30 mouse cellular contexts compared by ENCODE assay signal in genomic region chr9:7545920-7546319, GRCm38 (mm10). TPM values are rescaled to one million over a fixed set of nuclear protein-coding genes. Genes with fewer than 3 reads are reported as not detected.
DNase-seq lines count a peak whose midpoint lies in the region; ATAC-seq lines count a peak whose summit lies in the region.
"Had no signal": no experiment of that assay in that cellular context is flagged by ENCODE, and none has a peak within 500 bp of the region (broad histone marks: within the 10 kb centered on the region; RNA-seq: fewer than 3 reads in every experiment).

No protein-coding gene starts in this region.

- no peak overlapping the region for H3K9ac ChIP-seq in heart, embryonic 11.5 days (ENCODE audit: low read depth, low read length)
- H3K9ac ChIP-seq in kidney, embryonic 14.5 days (ENCODE audit: low read depth, low read length) = no peak overlapping the region
- H3K9ac ChIP-seq in lung, embryonic 16.5 days (ENCODE audit: low read length) = no peak overlapping the region
- H3K9ac ChIP-seq: forebrain, embryonic 13.5 days; midbrain, embryonic 15.5 days; neural tube, embryonic 13.5 days had no signal

- H3K4me2 ChIP-seq in heart, embryonic 11.5 days = no peak overlapping the region
- no peak overlapping the region for H3K4me2 ChIP-seq in kidney, embryonic 14.5 days (replicated peaks; ENCODE audit: low read depth, low read length)
- H3K4me2 ChIP-seq in lung, embryonic 16.5 days (ENCODE audit: low read depth, low read length) = no peak overlapping the region
- H3K4me2 ChIP-seq: forebrain, embryonic 13.5 days; midbrain, embryonic 15.5 days; neural tube, embryonic 13.5 days had no signal

- WGBS in heart, embryonic 11.5 days (ENCODE audit: insufficient replicate concordance) = 78% methylated on average over 7 of the region's 7 CpGs
- 81% methylated on average over 7 of the region's 7 CpGs for WGBS in kidney, embryonic 14.5 days
- 75% methylated on average over 7 of the region's 7 CpGs for WGBS in lung, embryonic 16.5 days

- H3K9me3 ChIP-seq in heart, embryonic 11.5 days (replicated peaks; ENCODE audit: control insufficient read depth, low read length) = no peaks in the 10 kb centered on the region
- H3K9me3 ChIP-seq in kidney, embryonic 14.5 days (ENCODE audit: control insufficient read depth, low read length) = no peaks in the 10 kb centered on the region
- H3K9me3 ChIP-seq in lung, embryonic 16.5 days (ENCODE audit: control insufficient read depth, low read length) = no peaks in the 10 kb centered on the region
- H3K9me3 ChIP-seq: forebrain, embryonic 13.5 days; midbrain, embryonic 15.5 days; neural tube, embryonic 13.5 days had no signal

- no peak overlapping the region for H3K27ac ChIP-seq in heart, embryonic 11.5 days (ENCODE audit: low read depth, low read length)
- no peak overlapping the region for H3K27ac ChIP-seq in kidney, embryonic 14.5 days (ENCODE audit: low read depth, low read length)
- H3K27ac ChIP-seq in lung, embryonic 16.5 days (ENCODE audit: low read length) = peak overlapping the region; percentile 57; the same call in 1 of the 2 replicates
- H3K27ac ChIP-seq: forebrain, embryonic 13.5 days; kidney, postnatal 0 days; midbrain, embryonic 15.5 days; neural tube, embryonic 13.5 days had no signal

- DNase-seq in heart, adult 18-20 months = no peak
- DNase-seq in kidney, postnatal 4 days = no peak
- DNase-seq in lung, postnatal 36 days = no peak
- DNase-seq: cerebellum, adult 2 months; cerebellum, postnatal 25 days; gastrocnemius, postnatal 36 days; left cerebral cortex, postnatal 4 days; retina, postnatal 1 day; right cerebral cortex, postnatal 25 days had no signal

- 0 out of 2 replicates have a peak, but pooled peaks have one; percentile 42 for ATAC-seq in heart, embryonic 11.5 days (replicated peaks; ENCODE audit: insufficient number of reproducible peaks, low FRiP score, low TSS enrichment)
- ATAC-seq in kidney, embryonic 14.5 days (ENCODE audit: low FRiP score, low TSS enrichment) = 0 out of 2 replicates have a peak, but pooled peaks have one; percentile 71
- ATAC-seq in lung, embryonic 16.5 days (ENCODE audit: low read depth) = peak; percentile 48; the same call in 1 of the 2 replicates
- ATAC-seq in granulocyte monocyte progenitor cell, adult 5-6 weeks (replicated peaks; ENCODE audit: poor library complexity, severe bottlenecking) = no peak
- ATAC-seq: CD4-positive, CD25-positive, alpha-beta regulatory T cell, adult 4 months; forebrain, embryonic 13.5 days; midbrain, embryonic 15.5 days had no signal

- no peaks in the 10 kb centered on the region for H3K27me3 ChIP-seq in heart, embryonic 11.5 days (ENCODE audit: control insufficient read depth, insufficient read depth, low read length)
- H3K27me3 ChIP-seq in kidney, embryonic 14.5 days (ENCODE audit: control insufficient read depth, insufficient read depth, low read length) = no peaks in the 10 kb centered on the region
- H3K27me3 ChIP-seq in lung, embryonic 16.5 days (ENCODE audit: control insufficient read depth, insufficient read depth, low read depth, low read length) = no peaks in the 10 kb centered on the region
- H3K27me3 ChIP-seq: forebrain, embryonic 13.5 days; midbrain, embryonic 15.5 days; neural tube, embryonic 13.5 days had no signal

- no peaks in the 10 kb centered on the region for H3K36me3 ChIP-seq in heart, embryonic 11.5 days (ENCODE audit: control insufficient read depth, insufficient read depth, low read length)
- H3K36me3 ChIP-seq in kidney, embryonic 14.5 days (ENCODE audit: control insufficient read depth, insufficient read depth, low read length) = no peaks in the 10 kb centered on the region
- H3K36me3 ChIP-seq in lung, embryonic 16.5 days (ENCODE audit: control insufficient read depth, insufficient read depth, low read length) = no peaks in the 10 kb centered on the region
- H3K36me3 ChIP-seq: midbrain, embryonic 15.5 days; neural tube, embryonic 13.5 days had no signal

- H3K4me1 ChIP-seq in heart, embryonic 11.5 days (ENCODE audit: control insufficient read depth, insufficient read depth, low read length) = no peaks in the 10 kb centered on the region
- H3K4me1 ChIP-seq in kidney, embryonic 14.5 days (ENCODE audit: control insufficient read depth, insufficient read depth, low read length) = no peaks in the 10 kb centered on the region
- peaks cover 2% of the 10 kb centered on the region; the same call in 1 of the 2 replicates for H3K4me1 ChIP-seq in lung, embryonic 16.5 days (replicated peaks; ENCODE audit: control insufficient read depth, insufficient read depth, low read length)
- H3K4me1 ChIP-seq: forebrain, embryonic 13.5 days; midbrain, embryonic 15.5 days; neural tube, embryonic 13.5 days had no signal

- H3K4me3 ChIP-seq in heart, embryonic 11.5 days (ENCODE audit: low read depth, low read length) = no peak overlapping the region
- no peak overlapping the region for H3K4me3 ChIP-seq in kidney, embryonic 14.5 days (ENCODE audit: low read length)
- H3K4me3 ChIP-seq in lung, embryonic 16.5 days (ENCODE audit: low read length) = no peak overlapping the region
- H3K4me3 ChIP-seq: forebrain, embryonic 13.5 days; midbrain, embryonic 15.5 days; myocyte; neural tube, embryonic 13.5 days had no signal

RNA-seq across cellular contexts. Expression of gene Mmp8, which starts 12.3 kb away (rescaled TPM):
- polyA plus RNA-seq in heart, embryonic 11.5 days (2014; fragmentation: Nextera tagmentation; extraction: Ambion mirVana) = not detected in 2 replicates
- not detected for total RNA-seq in heart, adult 18-20 months (2021)
- polyA plus RNA-seq in kidney, embryonic 14.5 days (2014; fragmentation: Nextera tagmentation; extraction: Ambion mirVana) = 0.16 and 0.17 TPM in 2 replicates
- 2.0 and 2.1 TPM in 2 replicates for polyA plus RNA-seq in lung, embryonic 16.5 days (2015; fragmentation: Nextera tagmentation; extraction: Ambion mirVana)
- total RNA-seq in granulocyte monocyte progenitor cell, adult 5-6 weeks (2014; fragmentation: Nextera tagmentation) = 2.3 and 4.7 TPM in 2 replicates
- total RNA-seq in granulocyte monocyte progenitor cell, adult 5-6 weeks (2017) = 14.0 and 15.2 TPM in 2 replicates
- total RNA-seq: gastrocnemius, adult 18-20 months; gastrocnemius, postnatal 36 days; layer of hippocampus, adult 18-20 months; layer of hippocampus, postnatal 14 days; left cerebral cortex, adult 8-10 months; left cerebral cortex, postnatal 4 days had no signal
- polyA plus RNA-seq: forebrain, embryonic 13.5 days; myocyte had no signal

RNA-seq across cellular contexts. Expression of gene Mmp27, which starts 25.3 kb away (rescaled TPM):
- not detected in 2 replicates for polyA plus RNA-seq in heart, embryonic 11.5 days (2014; fragmentation: Nextera tagmentation; extraction: Ambion mirVana)
- under 1 TPM in 1 of 2 experiments, not detected in 1; 0.15 TPM for total RNA-seq in heart, adult 18-20 months (2021)
- not detected in 2 replicates for polyA plus RNA-seq in kidney, embryonic 14.5 days (2014; fragmentation: Nextera tagmentation; extraction: Ambion mirVana)
- not detected in 2 replicates for polyA plus RNA-seq in lung, embryonic 16.5 days (2015; fragmentation: Nextera tagmentation; extraction: Ambion mirVana)
- not detected in 2 replicates for total RNA-seq in granulocyte monocyte progenitor cell, adult 5-6 weeks (2014; fragmentation: Nextera tagmentation)
- total RNA-seq in granulocyte monocyte progenitor cell, adult 5-6 weeks (2017) = 0.47 TPM in 1 of 2 replicates, not detected in the other
- total RNA-seq: heart, postnatal 4 days; layer of hippocampus, adult 18-20 months; layer of hippocampus, postnatal 14 days; left cerebral cortex, adult 8-10 months; left cerebral cortex, postnatal 4 days had no signal
- polyA plus RNA-seq: cerebellum, adult 2 months; forebrain, embryonic 13.5 days; heart, embryonic 14.5 days; kidney, postnatal 0 days; midbrain, embryonic 15.5 days; myocyte; neural tube, embryonic 13.5 days had no signal

RNA-seq across cellular contexts. Expression of gene Mmp10, which starts 43.8 kb away (rescaled TPM):
- polyA plus RNA-seq in heart, embryonic 11.5 days (2014; fragmentation: Nextera tagmentation; extraction: Ambion mirVana) = not detected in 2 replicates
- not detected for total RNA-seq in heart, adult 18-20 months (2021)
- polyA plus RNA-seq in kidney, embryonic 14.5 days (2014; fragmentation: Nextera tagmentation; extraction: Ambion mirVana) = not detected in 2 replicates
- not detected in 2 replicates for polyA plus RNA-seq in lung, embryonic 16.5 days (2015; fragmentation: Nextera tagmentation; extraction: Ambion mirVana)
- not detected in 2 replicates for total RNA-seq in granulocyte monocyte progenitor cell, adult 5-6 weeks (2014; fragmentation: Nextera tagmentation)
- not detected in 2 replicates for total RNA-seq in granulocyte monocyte progenitor cell, adult 5-6 weeks (2017)
- total RNA-seq: adrenal gland, postnatal 14 days; gastrocnemius, adult 18-20 months; gastrocnemius, postnatal 36 days; heart, postnatal 4 days; layer of hippocampus, adult 18-20 months; layer of hippocampus, postnatal 14 days; left cerebral cortex, adult 8-10 months; left cerebral cortex, postnatal 4 days; liver, adult 2 months had no signal
- polyA plus RNA-seq: CD4-positive, CD25-positive, alpha-beta regulatory T cell, adult 4 months; cerebellum, adult 2 months; embryonic facial prominence, embryonic 14.5 days; forebrain, embryonic 13.5 days; heart, embryonic 14.5 days; liver, adult 2 months; liver, embryonic 16.5 days; midbrain, embryonic 15.5 days; neural tube, embryonic 13.5 days; spleen, adult 2 months had no signal
